Mouse (Mus musculus) lung, embryonic 15.5 days (tissue): ENCODE measurements around the gene 4932438A13Rik. TPM values are rescaled to one million over a fixed set of nuclear protein-coding genes. Genes with fewer than 3 reads are reported as not detected.

Experiments
- ATAC-seq: fragments of 200-750 bp; cut with Nextera tagmentation; 2 replicates; pipeline ENCODE4 v1.8.0; 2017; ENCODE audit warnings: moderate number of reproducible peaks, borderline replicate concordance; ENCODE audit not compliant: low FRiP score, low TSS enrichment; ENCODE audit errors: extremely low read depth
- H3K27ac ChIP-seq: fragments of 300-500 bp; sonication (generic); 2 replicates; pipeline ENCODE4 v1.5.1; 2015; ENCODE audit warnings: moderate library complexity, mild to moderate bottlenecking, inconsistent platforms
- H3K27me3 ChIP-seq: fragments of 300-500 bp; sonication (generic); 2 replicates; pipeline ENCODE4 v1.6.1; 2015; ENCODE audit warnings: inconsistent platforms
- H3K36me3 ChIP-seq: fragments of 300-500 bp; sonication (generic); 2 replicates; pipeline ENCODE4 v1.6.1; 2015; ENCODE audit warnings: inconsistent platforms
- H3K4me1 ChIP-seq: fragments of 300-500 bp; sonication (generic); 2 replicates; pipeline ENCODE4 v1.6.1; 2015; ENCODE audit warnings: inconsistent platforms
- H3K4me2 ChIP-seq: fragments of 300-500 bp; sonication (generic); 2 replicates; pipeline ENCODE4 v1.6.1; 2015; ENCODE audit warnings: inconsistent platforms, mild to moderate bottlenecking, moderate library complexity
- H3K4me3 ChIP-seq: fragments of 300-500 bp; sonication (generic); 2 replicates; pipeline ENCODE4 v1.5.1; 2015; ENCODE audit warnings: mild to moderate bottlenecking, inconsistent platforms
- H3K9ac ChIP-seq: fragments of 300-500 bp; sonication (generic); 2 replicates; pipeline ENCODE4 v1.6.1; 2015; ENCODE audit warnings: inconsistent platforms
- H3K9me3 ChIP-seq: fragments of 300-500 bp; sonication (generic); 2 replicates; pipeline ENCODE4 v1.6.1; 2016; ENCODE audit warnings: inconsistent platforms
- WGBS: fragments of 180-500 bp; shearing (Covaris S2); methylation state at CpG from one replicate; pipeline ENCODE4 v1.1.7; 2015; 5-methylcytosine and 5-hydroxymethylcytosine counted together
- polyA plus RNA-seq: library from polyadenylated mRNA; unstranded; fragments of >200 nt; fragmentation: Nextera tagmentation; extraction: Ambion mirVana; gene quantifications from 2 replicates; pipeline ENCODE4 v1.2.1, GENCODE M21; 2015

4932438A13Rik gene
- polyA plus RNA-seq, 1 experiment from 2014 or later: 48.7 TPM

GRCm38 (mm10) chr3:36943706-36944105 is 80.8 kb downstream of the 4932438A13Rik start:
- Histone ChIP-seq H3K4me1 (0 out of 2 replicates have a peak, but pooled peaks cover 3% of the 10 kb centered on the region), H3K27ac (no peak overlapping the region), H3K4me2 (no peak overlapping the region), H3K4me3 (no peak overlapping the region), H3K27me3 (no peaks in the 10 kb centered on the region), H3K36me3 (peaks cover 18% of the 10 kb centered on the region), H3K9me3 (no peaks in the 10 kb centered on the region), H3K9ac (no peak overlapping the region)
- ATAC-seq: no peak

GRCm38 (mm10) chr3:37037979-37038378 is 175.1 kb downstream of the 4932438A13Rik start:
- 83% methylated on average over 2 of the region's 2 CpGs for WGBS
- ATAC-seq: no peak
- Histone ChIP-seq H3K27ac (no peak overlapping the region), H3K9me3 (no peaks in the 10 kb centered on the region), H3K9ac (no peak overlapping the region), H3K4me2 (no peak overlapping the region), H3K4me1 (no peaks in the 10 kb centered on the region), H3K27me3 (no peaks in the 10 kb centered on the region), H3K4me3 (no peak overlapping the region), H3K36me3 (peaks cover 28% of the 10 kb centered on the region)

- H3K27ac ChIP-seq: no peak overlapping the region
- no peaks in the 10 kb centered on the region for H3K9me3 ChIP-seq
- no peaks in the 10 kb centered on the region for H3K4me1 ChIP-seq
- H3K36me3 ChIP-seq: peaks cover 33% of the 10 kb centered on the region
- H3K27me3 ChIP-seq: no peaks in the 10 kb centered on the region
- H3K9ac ChIP-seq: no peak overlapping the region
- no peak overlapping the region for H3K4me3 ChIP-seq
- H3K4me2 ChIP-seq: no peak overlapping the region
- no peak for ATAC-seq
These were observed 176.9 kb downstream of the 4932438A13Rik start for GRCm38 (mm10) chr3:37039811-37040210.

GRCm38 (mm10) chr3:37051491-37051890 is 188.6 kb downstream of the 4932438A13Rik start:
- WGBS: 96% methylated on average over 1 of the region's 1 CpGs
- no peak for ATAC-seq
- no peak overlapping the region for H3K4me3 ChIP-seq

GRCm38 (mm10) chr3:37063406-37063805 is 200.5 kb downstream of the 4932438A13Rik start, which contains the start of gene Adad1:
Adad1 (plus strand) TSS chr3:37063527.
- Histone ChIP-seq H3K27ac (no peak within 1 kb of the TSS), H3K9ac (no peak within 1 kb of the TSS), H3K4me2 (peak within 1 kb of the TSS; percentile 51), H3K36me3 (no peaks in the 10 kb centered on the region), H3K9me3 (no peaks in the 10 kb centered on the region), H3K27me3 (no peaks in the 10 kb centered on the region), H3K4me3 (peak within 1 kb of the TSS; percentile 29), H3K4me1 (no peaks in the 10 kb centered on the region)
- WGBS: 54% methylated on average over 38 of the region's 39 CpGs
- ATAC-seq: peak; percentile 42

More at GRCm38 (mm10) chr3:37051491-37051890, 188.6 kb downstream of the 4932438A13Rik start:
- H3K9ac ChIP-seq: no peak overlapping the region
- H3K27ac ChIP-seq: no peak overlapping the region
- no peaks in the 10 kb centered on the region for H3K4me1 ChIP-seq
- H3K36me3 ChIP-seq: peaks cover 25% of the 10 kb centered on the region
- no peaks in the 10 kb centered on the region for H3K9me3 ChIP-seq
- H3K27me3 ChIP-seq: no peaks in the 10 kb centered on the region
- no peak overlapping the region for H3K4me2 ChIP-seq

GRCm38 (mm10) chr3:37073211-37073610 is 210.3 kb downstream of the 4932438A13Rik start:
- ATAC-seq: no peak
- no peak overlapping the region for H3K9ac ChIP-seq
- no peak overlapping the region for H3K27ac ChIP-seq
- H3K4me2 ChIP-seq: no peak overlapping the region
- H3K36me3 ChIP-seq: no peaks in the 10 kb centered on the region
- no peaks in the 10 kb centered on the region for H3K27me3 ChIP-seq
- H3K9me3 ChIP-seq: no peaks in the 10 kb centered on the region
- no peaks in the 10 kb centered on the region for H3K4me1 ChIP-seq
- no peak overlapping the region for H3K4me3 ChIP-seq

- Histone ChIP-seq H3K27me3 (no peaks in the 10 kb centered on the region), H3K27ac (no peak overlapping the region), H3K4me1 (no peaks in the 10 kb centered on the region), H3K9ac (no peak overlapping the region), H3K4me3 (no peak overlapping the region), H3K4me2 (no peak overlapping the region), H3K36me3 (no peaks in the 10 kb centered on the region), H3K9me3 (no peaks in the 10 kb centered on the region)
- ATAC-seq: peak; percentile 75; the same call in 1 of the 2 replicates
- 27% methylated on average over 4 of the region's 4 CpGs for WGBS
These were observed 222.0 kb downstream of the 4932438A13Rik start for GRCm38 (mm10) chr3:37084860-37085259.

GRCm38 (mm10) chr3:37090721-37091120 is 227.8 kb downstream of the 4932438A13Rik start:
- no peak overlapping the region for H3K9ac ChIP-seq
- no peak overlapping the region for H3K4me3 ChIP-seq
- no peaks in the 10 kb centered on the region for H3K27me3 ChIP-seq
- no peak overlapping the region for H3K27ac ChIP-seq
- H3K4me1 ChIP-seq: no peaks in the 10 kb centered on the region
- no peak overlapping the region for H3K4me2 ChIP-seq
- ATAC-seq: no peak
- no peaks in the 10 kb centered on the region for H3K9me3 ChIP-seq
- no peaks in the 10 kb centered on the region for H3K36me3 ChIP-seq

Other genes with a start within 250 kb of the 4932438A13Rik start
- gene Bbs7, start 249.6 kb upstream of the 4932438A13Rik start, polyA plus RNA-seq: 17.5 and 17.6 TPM in 2 replicates
- 2.3 and 3.3 TPM in 2 replicates for gene Trpc3, start 172.9 kb upstream of the 4932438A13Rik start, polyA plus RNA-seq
- gene Adad1, start 200.4 kb downstream of the 4932438A13Rik start, polyA plus RNA-seq: 0.45 and 0.84 TPM in 2 replicates